Mouse (Mus musculus): ENCODE data around the gene Dynlrb2. TPM values are rescaled to one million over a fixed set of nuclear protein-coding genes. Genes with fewer than 3 reads are reported as not detected.
A peak's percentile ranks its signal among the peaks of the same experiment; 100 is the strongest.

Gene Dynlrb2
- polyA plus RNA-seq, 1 experiment from 2014 or later = not detected

DNA sequence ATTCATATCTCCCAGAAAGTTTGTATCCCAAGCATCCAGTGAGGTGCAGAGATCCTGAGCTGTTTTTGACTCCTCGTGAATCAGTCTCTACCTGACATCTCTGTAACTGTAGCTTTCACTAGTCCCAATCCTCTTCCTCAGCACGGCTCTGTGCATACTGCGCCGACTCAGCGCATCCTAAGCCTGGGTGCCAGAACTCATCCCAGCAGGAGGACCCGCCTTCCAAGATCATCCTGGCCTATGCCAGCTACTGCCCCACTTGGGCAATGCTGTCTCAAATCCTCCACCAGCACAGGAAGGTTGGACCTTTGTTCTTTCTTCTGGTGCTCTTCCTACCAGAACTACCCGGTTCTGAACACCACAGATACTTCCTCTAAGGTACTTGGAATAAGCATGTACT lies 20.1 kb downstream of the Dynlrb2 start:
- no peak overlapping the region for H3K4me3 ChIP-seq (ENCODE audit: low read depth, low read length)

DNA sequence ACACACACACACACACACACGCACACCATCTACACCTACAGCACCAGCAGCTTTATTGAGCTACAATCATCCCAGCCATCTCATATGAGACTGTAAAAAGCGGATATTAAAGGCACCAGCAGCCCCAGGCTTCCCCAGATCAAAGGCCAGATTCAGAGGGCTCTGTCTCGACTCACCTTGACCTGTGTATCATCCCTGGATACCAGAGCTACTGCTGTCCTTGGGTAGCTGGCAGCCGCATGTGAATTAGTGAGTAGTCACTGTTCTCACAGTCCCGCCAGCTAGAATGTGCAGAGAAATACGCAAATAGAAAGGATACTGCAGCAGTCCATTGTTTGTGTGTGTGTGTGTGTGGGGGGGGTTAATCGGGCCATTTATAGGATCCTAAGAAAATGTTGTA lies 24.0 kb downstream of the Dynlrb2 start:
- WGBS = 75% methylated on average over 7 of the region's 7 CpGs
- TF ChIP-seq CTCF (IDR thresholded peaks at IDR 0.05; ENCODE audit: low read depth) = no peak

More for the DNA sequence above, 20.1 kb downstream of the Dynlrb2 start:
- H3K4me2 ChIP-seq (replicated peaks; ENCODE audit: low read depth) = no peak overlapping the region
- H3K9me3 ChIP-seq (ENCODE audit: control insufficient read depth) = no peaks in the 10 kb centered on the region
- no peak overlapping the region for H3K9ac ChIP-seq (ENCODE audit: low read depth, low read length)
- ATAC-seq = no peak
- no peaks in the 10 kb centered on the region for H3K36me3 ChIP-seq (ENCODE audit: control insufficient read depth, insufficient read depth)
- no peak for TF ChIP-seq CTCF (IDR thresholded peaks at IDR 0.05; ENCODE audit: low read depth)
- no peak overlapping the region for H3K27ac ChIP-seq (ENCODE audit: low read depth, low read length)
- no peaks in the 10 kb centered on the region for H3K4me1 ChIP-seq (replicated peaks; ENCODE audit: control insufficient read depth, insufficient read depth, low read length)
- 93% methylated on average over 7 of the region's 7 CpGs for WGBS
- no peaks in the 10 kb centered on the region for H3K27me3 ChIP-seq (replicated peaks; ENCODE audit: control insufficient read depth, insufficient read depth, low read length)

GRCm38 (mm10) chr8:116533081-116533480 lies 28.3 kb downstream of the Dynlrb2 start:
- WGBS = 70% methylated on average over 6 of the region's 6 CpGs
- H3K36me3 ChIP-seq (ENCODE audit: control insufficient read depth, insufficient read depth) = no peaks in the 10 kb centered on the region
- TF ChIP-seq CTCF (IDR thresholded peaks at IDR 0.05; ENCODE audit: low read depth) = peak; percentile 41
- no peak overlapping the region for H3K9ac ChIP-seq (ENCODE audit: low read depth, low read length)
- no peaks in the 10 kb centered on the region for H3K4me1 ChIP-seq (replicated peaks; ENCODE audit: control insufficient read depth, insufficient read depth, low read length)
- no peak overlapping the region for H3K27ac ChIP-seq (ENCODE audit: low read depth, low read length)
- H3K4me2 ChIP-seq (replicated peaks; ENCODE audit: low read depth) = no peak overlapping the region
- no peak overlapping the region for H3K4me3 ChIP-seq (ENCODE audit: low read depth, low read length)
- no peaks in the 10 kb centered on the region for H3K9me3 ChIP-seq (ENCODE audit: control insufficient read depth)
- ATAC-seq = no peak
- H3K27me3 ChIP-seq (replicated peaks; ENCODE audit: control insufficient read depth, insufficient read depth, low read length) = no peaks in the 10 kb centered on the region

More for the DNA sequence above, 24.0 kb downstream of the Dynlrb2 start:
- Histone ChIP-seq H3K4me3 (ENCODE audit: low read depth, low read length) (no peak overlapping the region), H3K27me3 (replicated peaks; ENCODE audit: control insufficient read depth, insufficient read depth, low read length) (no peaks in the 10 kb centered on the region), H3K4me1 (replicated peaks; ENCODE audit: control insufficient read depth, insufficient read depth, low read length) (no peaks in the 10 kb centered on the region), H3K9me3 (ENCODE audit: control insufficient read depth) (no peaks in the 10 kb centered on the region), H3K9ac (ENCODE audit: low read depth, low read length) (no peak overlapping the region), H3K4me2 (replicated peaks; ENCODE audit: low read depth) (no peak overlapping the region), H3K36me3 (ENCODE audit: control insufficient read depth, insufficient read depth) (no peaks in the 10 kb centered on the region), H3K27ac (ENCODE audit: low read depth, low read length) (no peak overlapping the region)
- no peak for ATAC-seq

- Histone ChIP-seq H3K27me3 (replicated peaks; ENCODE audit: control insufficient read depth, insufficient read depth, low read length) (no peaks in the 10 kb centered on the region), H3K4me3 (ENCODE audit: low read depth, low read length) (no peak overlapping the region), H3K36me3 (ENCODE audit: control insufficient read depth, insufficient read depth) (no peaks in the 10 kb centered on the region), H3K27ac (ENCODE audit: low read depth, low read length) (no peak overlapping the region), H3K4me2 (replicated peaks; ENCODE audit: low read depth) (no peak overlapping the region), H3K9ac (ENCODE audit: low read depth, low read length) (no peak overlapping the region), H3K4me1 (replicated peaks; ENCODE audit: control insufficient read depth, insufficient read depth, low read length) (no peaks in the 10 kb centered on the region), H3K9me3 (ENCODE audit: control insufficient read depth) (no peaks in the 10 kb centered on the region)
- no peak for TF ChIP-seq CTCF (IDR thresholded peaks at IDR 0.05; ENCODE audit: low read depth)
- 77% methylated on average over 5 of the region's 5 CpGs for WGBS
- no peak for ATAC-seq
These were observed 32.0 kb downstream of the Dynlrb2 start for GRCm38 (mm10) chr8:116536786-116537185.

- H3K27me3 ChIP-seq (replicated peaks; ENCODE audit: control insufficient read depth, insufficient read depth, low read length) = no peaks in the 10 kb centered on the region
- H3K4me1 ChIP-seq (replicated peaks; ENCODE audit: control insufficient read depth, insufficient read depth, low read length) = no peaks in the 10 kb centered on the region
- no peak overlapping the region for H3K27ac ChIP-seq (ENCODE audit: low read depth, low read length)
- WGBS = 49% methylated on average over 7 of the region's 7 CpGs
- no peaks in the 10 kb centered on the region for H3K36me3 ChIP-seq (ENCODE audit: control insufficient read depth, insufficient read depth)
- H3K9ac ChIP-seq (ENCODE audit: low read depth, low read length) = no peak overlapping the region
- ATAC-seq = no peak
- H3K4me3 ChIP-seq (ENCODE audit: low read depth, low read length) = no peak overlapping the region
- TF ChIP-seq CTCF (IDR thresholded peaks at IDR 0.05; ENCODE audit: low read depth) = no peak
- H3K4me2 ChIP-seq (replicated peaks; ENCODE audit: low read depth) = no peak overlapping the region
- no peaks in the 10 kb centered on the region for H3K9me3 ChIP-seq (ENCODE audit: control insufficient read depth)
These were observed 34.0 kb downstream of the Dynlrb2 start for GRCm38 (mm10) chr8:116538763-116539162.

DNA sequence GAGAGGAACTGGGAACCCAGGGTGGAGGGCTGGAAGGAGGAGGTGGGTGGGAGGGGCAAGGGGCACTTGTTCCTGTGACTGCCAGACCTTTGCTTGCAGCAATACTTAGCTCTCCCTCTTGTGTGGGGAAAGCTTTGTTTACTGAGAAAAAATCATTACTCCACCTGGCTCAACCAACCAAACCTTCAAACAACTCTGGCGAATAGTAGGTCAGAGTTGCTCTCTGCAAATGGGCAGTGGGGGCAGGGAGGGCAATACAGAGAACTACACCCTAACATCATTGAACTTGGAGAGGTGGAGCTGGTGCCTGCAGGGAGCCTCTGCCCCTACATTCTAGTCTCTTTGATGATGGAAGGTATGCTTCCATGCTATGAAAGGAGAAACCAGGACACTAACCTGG lies 35.4 kb downstream of the Dynlrb2 start:
- Histone ChIP-seq H3K4me1 (replicated peaks; ENCODE audit: control insufficient read depth, insufficient read depth, low read length) (no peaks in the 10 kb centered on the region), H3K9ac (ENCODE audit: low read depth, low read length) (no peak overlapping the region), H3K27ac (ENCODE audit: low read depth, low read length) (no peak overlapping the region), H3K4me2 (replicated peaks; ENCODE audit: low read depth) (no peak overlapping the region), H3K27me3 (replicated peaks; ENCODE audit: control insufficient read depth, insufficient read depth, low read length) (no peaks in the 10 kb centered on the region), H3K9me3 (ENCODE audit: control insufficient read depth) (no peaks in the 10 kb centered on the region), H3K36me3 (ENCODE audit: control insufficient read depth, insufficient read depth) (no peaks in the 10 kb centered on the region), H3K4me3 (ENCODE audit: low read depth, low read length) (no peak overlapping the region)
- 83% methylated on average over 1 of the region's 1 CpGs for WGBS
- no peak for ATAC-seq
- TF ChIP-seq CTCF (IDR thresholded peaks at IDR 0.05; ENCODE audit: low read depth) = no peak

- Histone ChIP-seq H3K27ac (ENCODE audit: low read depth, low read length) (no peak overlapping the region), H3K36me3 (ENCODE audit: control insufficient read depth, insufficient read depth) (no peaks in the 10 kb centered on the region), H3K4me1 (replicated peaks; ENCODE audit: control insufficient read depth, insufficient read depth, low read length) (no peaks in the 10 kb centered on the region), H3K4me3 (ENCODE audit: low read depth, low read length) (no peak overlapping the region), H3K9ac (ENCODE audit: low read depth, low read length) (no peak overlapping the region), H3K27me3 (replicated peaks; ENCODE audit: control insufficient read depth, insufficient read depth, low read length) (no peaks in the 10 kb centered on the region), H3K9me3 (ENCODE audit: control insufficient read depth) (no peaks in the 10 kb centered on the region), H3K4me2 (replicated peaks; ENCODE audit: low read depth) (no peak overlapping the region)
- TF ChIP-seq CTCF (IDR thresholded peaks at IDR 0.05; ENCODE audit: low read depth) = no peak
- WGBS = 92% methylated on average over 5 of the region's 5 CpGs
- ATAC-seq = no peak
These were observed 38.1 kb downstream of the Dynlrb2 start for GRCm38 (mm10) chr8:116542842-116543241.

Measured in intestine, postnatal 0 days (tissue).